Mouse (Mus musculus) v-Abl transformed pro-B cells (cell line): ENCODE measurements around the gene Fyn.

Experiments used
- in situ Hi-C, 2 experiments: fragments of 400-800 bp; cut with MboI; formaldehyde crosslinking; loops; one replicate each; pipeline ENCODE4 v1.15.1; 2025; ENCODE audit not compliant: unreplicated experiment in 2 of 2

Gene Fyn

DNA sequence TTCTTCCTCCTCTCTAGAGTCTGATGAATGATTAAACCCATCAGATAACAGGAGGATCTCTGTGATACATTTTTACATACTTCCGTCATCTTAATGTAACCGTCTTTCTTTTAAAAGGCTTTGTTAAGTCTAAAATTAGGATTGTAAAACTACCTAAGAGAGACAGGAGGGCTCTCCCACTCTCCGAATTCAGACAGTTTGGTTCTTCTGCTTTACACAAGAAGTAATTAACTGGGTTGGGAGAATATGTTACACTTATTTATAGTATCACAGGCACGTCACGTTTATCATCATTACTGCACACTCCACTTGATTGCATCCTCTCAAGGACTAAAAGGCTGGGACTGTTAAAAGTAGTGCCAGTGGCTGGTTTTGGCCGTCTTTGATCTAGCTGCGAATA, 40.9 kb downstream of the Fyn start:
- in situ Hi-C loops, result no loop called here

DNA sequence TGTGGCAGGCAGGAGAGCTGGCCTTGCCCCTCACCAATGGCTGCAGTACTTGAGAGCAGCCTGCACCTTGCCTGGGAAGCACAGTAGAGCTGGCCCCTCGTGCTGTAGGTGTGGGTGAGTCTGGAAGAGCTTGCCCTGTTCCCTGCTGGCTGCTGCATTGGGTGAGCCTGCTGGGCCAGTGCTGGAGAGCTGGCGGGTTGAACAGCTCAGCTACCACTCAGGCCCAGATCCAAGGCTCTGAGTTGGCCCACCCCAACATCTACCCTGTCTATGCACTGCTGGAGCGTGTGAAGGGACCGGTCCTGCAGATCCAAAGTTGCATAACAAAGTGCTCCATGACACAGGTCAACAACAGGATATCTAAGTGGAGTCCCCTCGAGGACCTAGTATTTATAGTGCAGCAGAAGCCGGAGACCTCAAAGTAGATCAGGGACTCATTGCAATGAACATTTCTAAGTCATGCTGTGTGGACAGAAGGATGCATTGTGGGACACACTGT, 41.5 kb downstream of the Fyn start:
- in situ Hi-C loops, result no loop called here

DNA sequence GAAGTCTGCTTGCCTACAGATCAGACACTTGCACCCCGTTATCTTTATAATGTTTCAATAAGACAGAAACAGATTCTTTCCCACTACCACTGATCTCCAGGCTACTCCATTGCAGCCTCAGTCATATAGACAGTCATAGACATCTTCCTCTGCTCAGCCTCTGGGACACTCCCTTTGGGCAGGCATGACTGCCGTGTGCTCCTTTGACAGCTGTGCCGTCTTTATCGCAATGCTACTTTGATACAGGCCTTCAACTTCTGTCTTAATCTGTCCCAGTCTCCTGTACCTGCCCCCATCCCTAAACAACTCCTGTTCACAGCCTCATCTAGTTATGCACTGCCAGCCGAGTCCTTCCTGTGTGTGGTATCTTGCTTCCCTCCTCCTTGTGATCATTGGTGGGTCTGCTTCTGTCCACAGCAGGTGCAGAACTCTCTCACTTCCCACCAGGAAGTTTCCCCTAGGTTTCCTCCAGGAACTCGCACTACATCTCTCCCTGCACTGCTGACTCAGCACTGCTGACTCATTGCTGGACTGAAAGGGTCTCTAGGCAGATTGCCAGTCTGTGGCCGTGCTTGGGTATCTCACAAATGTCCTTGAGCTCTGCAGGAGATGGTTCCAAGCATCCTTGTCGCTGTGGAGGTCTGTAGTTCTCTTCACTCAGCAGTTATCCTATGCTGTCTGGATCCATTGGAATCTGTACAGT, 43.4 kb downstream of the Fyn start:
- in situ Hi-C loops, result no loop called here

DNA sequence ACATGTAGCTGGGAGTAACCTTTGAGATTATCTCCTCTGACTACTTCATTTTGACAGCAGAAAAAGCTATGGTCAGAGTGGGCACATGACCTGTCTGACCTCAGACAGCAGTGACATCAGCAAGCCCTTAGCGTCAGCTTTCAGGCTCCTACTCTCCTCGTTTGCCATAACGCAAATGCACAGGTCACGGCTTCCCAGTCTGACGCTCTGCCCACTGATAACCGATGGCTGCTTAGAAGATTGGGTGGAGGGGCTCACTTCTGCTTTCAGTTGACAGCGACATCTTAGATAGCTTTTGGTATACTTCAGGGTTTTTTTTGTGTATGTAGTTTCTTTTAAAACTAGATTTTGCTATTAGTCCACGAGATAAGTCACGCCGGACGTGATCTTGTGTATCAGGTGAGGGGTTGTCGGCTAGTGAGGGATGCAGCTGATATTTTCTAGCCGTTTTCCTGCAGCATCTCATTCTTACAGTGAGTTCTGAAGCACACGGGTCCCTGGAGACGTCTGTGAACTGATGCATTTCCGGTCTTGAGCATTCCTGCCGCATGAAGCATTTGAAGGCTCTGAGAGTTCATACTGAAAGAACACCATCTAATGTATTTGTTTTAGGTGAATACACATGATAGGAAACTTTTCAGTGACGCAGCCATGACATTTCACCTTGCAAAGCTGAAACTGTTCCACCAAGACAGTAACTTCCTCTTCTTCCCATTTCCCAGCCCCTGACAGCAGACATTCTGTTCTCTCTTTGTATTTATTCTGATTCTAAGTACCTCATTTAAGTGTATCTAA, 44.4 kb downstream of the Fyn start:
- in situ Hi-C loops, result no loop called here

DNA sequence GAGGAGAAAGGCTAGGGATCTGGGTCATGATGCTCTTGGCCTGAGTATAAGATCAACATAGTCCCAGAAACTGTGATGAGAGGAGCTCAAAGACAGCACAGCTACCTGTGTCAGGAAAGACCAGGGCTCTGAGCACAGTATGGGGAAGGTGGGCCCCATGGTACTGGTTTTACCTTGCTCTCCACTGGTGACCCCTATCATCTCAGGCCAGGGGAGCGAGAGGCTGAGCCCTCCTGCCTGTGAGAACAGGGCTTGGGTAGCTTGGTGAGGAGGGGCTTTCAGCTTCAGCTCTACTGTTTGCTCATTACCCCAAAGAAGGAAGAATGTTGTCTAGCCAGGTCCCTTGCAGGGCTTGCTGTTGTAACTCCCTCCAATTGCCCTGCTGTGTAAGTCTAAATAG, 45.4 kb downstream of the Fyn start:
- in situ Hi-C loops, result no loop called here

DNA sequence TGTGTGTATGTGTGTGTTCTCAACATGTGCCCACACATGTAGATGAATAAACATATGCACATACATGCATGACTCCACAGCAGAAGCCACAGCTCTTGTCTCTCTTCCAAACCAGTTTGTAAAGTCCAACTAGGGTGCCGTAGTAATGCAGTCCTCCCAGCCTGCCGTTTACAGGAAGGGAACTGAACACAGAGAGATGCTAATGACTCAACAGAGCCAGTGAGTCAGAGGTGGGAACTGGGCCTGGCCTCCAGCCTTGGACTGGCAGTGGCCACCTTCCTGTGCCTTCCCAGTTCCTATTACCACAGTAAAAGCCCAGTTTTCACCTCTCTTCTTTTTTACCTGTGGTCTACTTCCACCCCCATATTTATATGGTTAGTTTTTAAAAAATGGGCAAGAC, 46.9 kb downstream of the Fyn start:
- in situ Hi-C loops, result no loop called here

DNA sequence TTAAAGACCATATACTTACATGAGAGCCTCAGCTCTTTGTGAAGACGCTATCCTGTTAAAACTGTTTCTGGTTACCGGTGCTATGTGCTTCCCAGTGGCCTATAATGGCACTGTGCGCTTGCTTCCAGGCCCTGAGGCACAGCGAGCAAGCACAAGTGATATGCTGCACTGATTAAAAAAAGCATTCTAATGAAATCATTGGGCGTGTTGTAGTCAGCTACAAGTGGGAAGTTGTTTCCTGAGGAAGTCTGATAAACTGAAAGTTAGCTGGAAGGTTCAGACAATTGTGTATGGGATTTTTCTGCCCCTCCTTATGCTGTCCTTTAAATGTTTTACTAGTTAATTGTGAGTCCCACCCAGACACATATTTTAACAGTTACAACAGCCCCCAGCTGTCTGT, 49.0 kb downstream of the Fyn start:
- in situ Hi-C loops, result no loop called here

DNA sequence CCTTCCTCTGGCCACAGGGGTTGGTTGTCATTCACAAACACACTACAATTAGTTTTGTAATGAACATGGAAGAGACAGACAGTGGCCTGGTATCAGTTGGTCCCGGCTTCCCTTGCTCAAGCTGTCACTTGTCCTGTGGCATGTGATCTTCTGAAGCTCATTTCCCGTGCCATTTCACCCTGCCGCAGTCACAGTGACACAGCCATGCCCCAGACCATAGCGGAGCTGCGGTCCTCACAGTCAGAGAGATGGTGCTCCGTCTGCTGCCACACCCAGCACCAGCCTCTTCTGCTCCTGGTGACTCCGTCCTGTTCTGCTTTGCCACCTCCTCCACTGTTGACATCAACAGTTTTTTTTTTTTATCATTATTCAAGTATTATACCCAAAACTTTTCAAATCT, 49.7 kb downstream of the Fyn start:
- in situ Hi-C loops, result no loop called here

DNA sequence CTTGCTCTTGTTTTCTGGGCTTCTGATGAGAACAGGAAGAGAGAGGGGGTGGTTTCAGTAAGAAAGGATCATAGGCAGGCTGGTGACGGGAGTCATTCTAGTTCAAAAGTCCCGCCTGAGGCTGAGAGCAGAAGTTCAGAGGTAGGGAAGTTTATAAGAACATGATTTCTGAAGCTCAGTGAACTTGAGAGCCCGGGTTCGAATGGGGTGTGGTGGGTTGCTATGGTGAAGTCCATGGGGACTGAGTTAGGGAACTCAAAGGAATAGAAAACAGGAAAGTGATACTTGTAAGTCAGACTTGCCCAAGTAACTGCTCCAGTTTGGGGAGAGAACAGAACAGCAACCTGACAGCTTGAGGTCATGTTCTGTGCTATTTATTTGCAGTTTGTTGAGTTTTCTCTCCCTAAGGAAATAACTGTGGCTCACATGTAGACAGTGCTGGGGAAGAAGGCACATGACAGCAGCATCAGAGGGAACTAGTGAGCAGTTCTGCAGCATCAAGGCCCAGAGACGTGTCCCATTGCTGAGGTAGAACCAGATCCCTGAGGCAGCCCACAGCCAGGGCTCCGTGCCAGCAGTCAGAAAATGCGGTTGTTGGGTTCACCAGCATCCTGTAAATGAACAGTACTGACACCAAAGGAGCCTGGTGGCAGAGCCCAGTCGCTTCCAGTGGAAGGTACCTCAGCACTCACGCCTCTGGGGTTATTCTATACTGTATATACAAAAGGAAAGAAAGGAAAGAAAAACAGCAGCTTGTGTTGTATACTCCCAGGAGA, 52.4 kb downstream of the Fyn start:
- in situ Hi-C loops, result loop anchor here in 1 of 2 experiments (5.0 kb wide), 1 partner anchor 66 kb away; no protein-coding TSS in a partner anchor

DNA sequence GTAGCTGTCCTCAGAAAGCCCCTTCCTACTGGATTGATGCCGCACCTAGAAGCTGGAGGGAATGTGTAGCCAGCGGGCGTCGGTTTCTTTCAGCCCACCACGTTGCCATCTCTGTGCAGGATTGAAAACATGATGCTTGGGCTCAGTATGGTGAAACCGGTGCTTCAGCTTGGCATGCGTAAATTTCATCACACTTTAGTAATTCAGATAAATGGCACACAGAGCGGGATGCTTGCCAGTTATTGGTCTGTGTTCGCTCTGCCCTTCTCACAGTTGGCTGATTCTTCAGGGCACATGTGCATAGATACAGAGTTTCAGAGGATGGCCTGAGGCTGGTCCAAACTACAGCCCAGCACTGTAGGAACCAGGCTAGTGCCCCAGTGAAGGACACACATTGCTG, 53.1 kb downstream of the Fyn start:
- in situ Hi-C loops, result loop anchor here in 1 of 2 experiments (5.0 kb wide), 1 partner anchor 66 kb away; no protein-coding TSS in a partner anchor

DNA sequence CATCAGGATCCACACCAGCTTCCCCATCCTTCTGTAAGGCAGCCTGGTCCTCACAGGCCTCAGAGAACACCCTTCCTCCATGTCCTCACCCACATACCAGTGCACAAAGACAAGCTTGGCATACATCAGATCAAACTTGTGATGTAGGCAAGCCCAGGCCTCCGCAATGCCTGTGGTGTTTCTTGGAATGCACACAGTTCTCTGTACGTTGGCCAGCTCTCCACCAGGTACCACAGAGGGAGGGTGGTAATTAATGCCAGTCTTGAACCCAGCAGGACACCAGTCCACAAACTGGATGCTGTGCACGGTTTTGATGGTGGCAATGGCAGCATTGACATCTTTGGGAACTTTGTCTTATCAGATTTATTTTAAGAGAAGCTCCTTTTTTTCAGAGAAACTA, 56.0 kb downstream of the Fyn start:
- in situ Hi-C loops, result loop anchor here in 1 of 2 experiments (5.0 kb wide), 1 partner anchor 63 kb away; no protein-coding TSS in a partner anchor

DNA sequence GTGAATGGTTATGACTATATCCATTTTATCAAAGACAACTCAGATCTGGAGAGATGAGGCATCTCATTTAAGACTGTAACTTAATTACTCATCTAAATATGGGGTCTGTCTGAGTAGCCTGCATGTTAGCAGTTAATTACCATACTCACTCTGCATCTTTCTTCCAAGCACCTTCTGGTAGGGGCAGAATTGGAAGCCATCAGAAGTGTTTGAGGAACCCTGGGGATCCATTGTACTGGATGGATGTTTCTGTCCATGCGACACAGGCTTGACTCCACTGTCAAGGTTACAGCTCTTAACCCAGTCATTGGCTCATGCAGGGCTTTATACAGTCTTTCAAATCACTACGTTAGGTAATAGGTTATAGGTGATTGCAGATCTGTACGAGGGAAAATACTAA, 57.4 kb downstream of the Fyn start:
- in situ Hi-C loops, result no loop called here

DNA sequence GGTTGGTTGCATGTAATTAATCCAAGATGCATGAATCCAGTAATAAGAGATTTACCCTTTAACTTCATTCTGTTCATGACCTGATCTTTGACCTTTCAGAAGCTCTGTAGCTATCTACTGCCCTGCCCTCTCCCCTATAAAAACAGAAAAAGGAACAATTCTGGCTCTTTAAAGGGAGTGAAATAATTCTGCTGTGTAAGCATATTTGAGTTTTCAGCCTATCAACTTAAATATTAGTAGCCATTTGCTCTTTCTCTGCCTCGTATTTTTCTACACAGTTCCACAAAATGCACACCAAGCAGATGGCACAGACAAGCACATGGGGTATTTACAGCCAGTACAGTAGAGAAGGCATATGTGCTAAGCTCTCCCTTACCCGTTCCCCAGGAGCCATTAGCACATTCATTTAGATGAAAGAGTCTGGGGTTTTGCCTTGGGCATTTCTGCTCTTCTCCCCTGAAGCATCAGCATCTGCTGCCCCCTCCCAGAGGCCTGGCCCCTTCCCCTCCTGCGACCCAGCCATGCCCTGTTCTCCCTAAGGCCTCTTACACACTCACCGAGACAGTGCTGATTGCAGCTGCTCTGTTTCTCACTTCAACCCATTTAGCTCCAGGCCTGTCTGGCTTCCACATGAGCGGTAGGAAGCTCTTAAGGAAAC, 58.3 kb downstream of the Fyn start:
- in situ Hi-C loops, result no loop called here

DNA sequence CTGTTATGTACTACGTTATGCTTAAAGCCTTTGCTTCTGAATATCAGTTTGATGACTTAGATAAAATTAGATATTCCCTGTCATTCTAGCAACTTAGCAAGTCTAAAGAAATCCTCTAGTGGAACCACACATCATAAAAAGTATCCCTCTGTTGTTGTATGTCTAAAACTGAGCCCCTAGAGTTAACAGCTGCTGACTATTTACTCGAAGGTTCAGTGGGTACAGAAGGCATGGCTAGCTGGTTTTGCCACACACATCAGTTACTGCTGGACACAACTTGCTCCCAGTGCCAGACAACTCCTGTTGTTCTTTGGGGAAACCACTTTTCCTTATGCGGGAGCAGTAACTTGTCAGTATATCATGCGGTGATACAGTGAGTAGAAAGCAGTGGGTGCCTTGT, 61.0 kb downstream of the Fyn start:
- in situ Hi-C loops, result no loop called here

DNA sequence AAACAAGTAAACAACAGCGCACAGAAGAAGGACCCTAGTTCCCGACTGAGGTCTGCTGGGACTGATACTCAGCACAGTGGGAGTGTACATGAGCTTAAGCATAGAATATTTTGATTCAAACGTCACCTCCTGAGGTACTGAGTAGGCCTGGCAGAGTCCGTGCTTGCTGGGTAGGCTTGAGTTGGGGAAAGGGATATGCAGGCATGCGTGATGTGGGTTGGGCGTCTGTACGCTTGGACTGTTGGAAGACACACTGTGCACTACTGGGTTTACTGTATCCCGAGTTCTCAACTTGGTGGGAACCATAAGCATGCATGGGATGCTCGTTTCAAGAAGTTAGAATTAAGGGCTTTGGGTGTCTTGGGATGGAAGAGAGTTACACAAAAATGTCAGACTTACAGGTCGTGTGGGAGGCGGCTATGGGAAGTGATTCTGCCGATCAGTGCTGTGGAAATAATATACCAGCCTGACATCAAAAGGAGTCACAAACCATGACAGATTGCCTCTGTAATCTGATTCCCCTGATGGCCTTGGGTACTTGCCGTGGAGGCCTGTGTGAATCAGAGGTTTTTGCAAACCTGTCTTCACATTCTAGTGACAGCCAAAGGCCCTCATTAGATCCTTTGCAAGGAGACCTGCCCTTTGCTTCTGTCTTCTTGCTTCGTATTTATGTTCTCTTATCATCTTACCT, 61.6 kb downstream of the Fyn start:
- in situ Hi-C loops, result no loop called here

DNA sequence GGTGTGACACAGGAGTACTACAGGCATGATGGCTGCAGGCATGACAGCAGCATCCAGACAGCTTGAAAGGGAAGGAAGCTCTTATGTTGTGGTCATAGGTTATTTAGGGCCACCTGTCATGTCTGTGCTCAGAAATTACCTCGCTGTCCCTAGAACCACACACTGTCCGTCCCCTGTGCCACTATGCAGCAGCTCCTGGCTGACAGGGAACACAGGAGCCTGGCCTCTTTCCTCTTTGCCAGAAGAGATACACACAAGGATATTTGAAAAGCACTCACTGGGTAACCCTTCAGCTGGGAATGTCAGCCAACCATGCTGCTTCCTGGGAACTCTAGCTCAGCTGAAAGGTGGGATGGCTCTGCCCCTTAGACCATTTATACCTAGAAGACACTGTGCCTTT, 62.6 kb downstream of the Fyn start:
- in situ Hi-C loops, result no loop called here

DNA sequence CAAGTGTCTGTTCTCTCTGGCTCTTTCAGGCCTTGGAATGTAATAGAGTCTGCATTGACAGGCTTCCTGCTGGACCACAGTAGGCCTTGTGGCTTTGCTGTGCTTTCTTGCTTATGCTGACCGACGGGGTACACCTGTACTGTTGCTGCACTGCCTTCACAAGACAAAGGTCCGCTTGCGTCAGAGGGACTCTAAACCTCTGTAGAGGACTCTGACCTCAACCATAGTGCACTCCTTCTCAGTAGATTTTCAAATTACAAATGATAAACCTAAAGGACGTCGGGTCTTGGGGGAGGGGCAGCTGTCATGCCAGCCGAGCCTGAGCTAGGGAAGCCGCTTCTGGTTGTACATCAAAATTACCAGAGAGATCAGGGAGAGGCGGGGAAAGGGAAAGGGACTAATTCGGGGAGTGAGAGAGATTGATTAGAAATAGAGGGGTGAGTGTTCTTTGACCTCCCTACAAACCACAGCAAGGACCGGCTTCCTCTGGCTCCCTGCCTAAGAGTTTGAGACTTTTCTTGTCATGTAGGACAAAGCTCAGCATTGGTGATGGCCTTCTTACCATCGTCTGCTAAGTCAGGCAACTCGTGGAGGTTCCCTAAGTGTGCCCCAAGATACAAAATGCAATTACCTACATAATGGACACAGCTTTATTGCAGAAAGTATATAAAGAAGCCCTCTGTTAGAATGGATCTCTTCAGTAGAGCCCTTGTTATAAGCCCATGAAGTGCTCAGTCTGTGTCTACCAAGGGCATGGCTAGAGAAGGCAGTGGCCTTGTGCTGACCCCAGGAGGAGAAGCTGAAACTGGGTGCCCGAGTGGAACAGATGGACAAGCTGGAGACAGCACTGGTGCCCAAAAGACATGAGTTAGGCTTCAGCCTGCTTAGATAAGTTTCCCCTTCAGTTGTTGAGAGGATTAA, 64.3 kb downstream of the Fyn start:
- in situ Hi-C loops, result no loop called here

DNA sequence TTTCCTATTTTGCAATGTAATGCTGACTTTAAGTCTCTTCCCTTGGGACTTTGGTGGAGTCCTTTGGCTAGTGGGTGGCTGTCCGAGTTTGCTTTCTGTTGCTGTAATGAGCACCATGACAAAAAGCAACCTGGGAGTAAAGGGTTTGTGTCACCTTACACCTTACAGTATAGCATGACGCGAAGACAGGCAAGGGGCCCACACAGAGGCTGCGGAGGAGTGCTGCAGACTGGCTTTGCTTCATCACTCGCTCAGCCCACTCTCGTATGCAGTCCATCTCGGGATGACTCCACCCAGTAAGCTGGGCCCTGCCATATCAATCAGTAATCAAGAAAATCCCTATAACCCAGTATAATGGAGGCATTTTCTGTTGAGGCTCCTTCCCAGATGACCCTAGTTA, 65.2 kb downstream of the Fyn start:
- in situ Hi-C loops, result no loop called here
